Mouse (Mus musculus) midbrain, embryonic 11.5 days (tissue): ENCODE results near the gene Mrpl33. TPM values are rescaled to one million over a fixed set of nuclear protein-coding genes. Genes with fewer than 3 reads are reported as not detected.

Experiments used
- ATAC-seq: fragments of 200-750 bp; cut with Nextera tagmentation; 2 replicates; pipeline ENCODE4 v1.8.0; 2017; ENCODE audit warnings: moderate TSS enrichment, moderate library complexity; ENCODE audit not compliant: low FRiP score
- DNase-seq: peaks from one replicate; pipeline ENCODE4 v3.0.0; 2015; ENCODE audit warnings: low spot score; ENCODE audit errors: missing footprints
- H3K27ac ChIP-seq: fragments of 300-500 bp; sonication (generic); 2 replicates; pipeline ENCODE4 v1.5.1; 2014; ENCODE audit warnings: low read depth, low read length
- H3K27me3 ChIP-seq: fragments of 300-500 bp; sonication (generic); 2 replicates; pipeline ENCODE4 v1.6.1; 2014; ENCODE audit warnings: mild to moderate bottlenecking, low read length, moderate library complexity, mixed read lengths; ENCODE audit not compliant: control insufficient read depth, insufficient read depth
- H3K36me3 ChIP-seq: fragments of 300-500 bp; sonication (generic); 2 replicates; pipeline ENCODE4 v1.6.1; 2014; ENCODE audit warnings: mild to moderate bottlenecking, low read length, moderate library complexity, mixed read lengths; ENCODE audit not compliant: control insufficient read depth, insufficient read depth
- H3K4me1 ChIP-seq: fragments of 300-500 bp; sonication (generic); 2 replicates; pipeline ENCODE4 v1.6.1; 2014; ENCODE audit warnings: low read length; ENCODE audit not compliant: control insufficient read depth, insufficient read depth
- H3K4me2 ChIP-seq: fragments of 300-500 bp; sonication (generic); 2 replicates; pipeline ENCODE4 v1.6.1; 2014; ENCODE audit warnings: mild to moderate bottlenecking, moderate library complexity
- H3K4me3 ChIP-seq: fragments of 300-500 bp; sonication (generic); 2 replicates; pipeline ENCODE4 v1.5.1; 2014; ENCODE audit warnings: low read depth, low read length
- H3K9ac ChIP-seq: fragments of 300-500 bp; sonication (generic); 2 replicates; pipeline ENCODE4 v1.6.1; 2014; ENCODE audit warnings: low read length
- H3K9me3 ChIP-seq: fragments of 300-500 bp; sonication (generic); 2 replicates; pipeline ENCODE4 v1.6.1; 2016; ENCODE audit warnings: low read length; ENCODE audit not compliant: control insufficient read depth
- WGBS: fragments of 180-500 bp; shearing (Covaris S2); extraction: QIAGEN DNeasy Blood & Tissue Kit; methylation state at CpG from one replicate; pipeline ENCODE4 v1.1.7; 2014; 5-methylcytosine and 5-hydroxymethylcytosine counted together
- polyA plus RNA-seq: library from polyadenylated mRNA; unstranded; fragments of >200 nt; fragmentation: Nextera tagmentation; extraction: Ambion mirVana; gene quantifications from 2 replicates; pipeline ENCODE4 v1.2.1, GENCODE M21; 2014

Gene Mrpl33
- polyA plus RNA-seq, 1 experiment from 2014 or later = 221 TPM

DNA sequence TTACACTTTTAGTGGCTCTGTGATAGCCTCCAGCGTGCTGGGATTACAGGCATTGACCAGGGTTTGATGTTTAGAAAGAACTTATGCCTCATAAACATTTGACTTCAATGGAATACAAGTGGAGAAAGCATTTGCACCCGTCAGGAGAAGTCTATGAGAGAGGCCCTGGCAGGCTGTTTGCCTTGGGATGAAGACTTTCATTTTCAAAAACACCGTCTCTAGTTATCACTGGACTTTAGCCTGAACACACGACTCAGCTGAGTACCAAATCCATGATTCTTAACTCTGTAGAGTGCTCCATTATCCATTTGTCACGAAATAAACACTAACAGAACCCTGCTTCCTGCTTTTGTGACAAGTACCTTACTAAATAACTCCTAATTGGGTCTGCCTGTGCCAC, 73.2 kb downstream of the Mrpl33 start:
- no peaks in the 10 kb centered on the region for H3K4me1 ChIP-seq
- H3K27ac ChIP-seq = no peak overlapping the region
- H3K27me3 ChIP-seq = no peaks in the 10 kb centered on the region
- H3K9me3 ChIP-seq = no peaks in the 10 kb centered on the region
- no peak overlapping the region for H3K4me3 ChIP-seq
- 77% methylated on average over 5 of the region's 5 CpGs for WGBS
- no peak overlapping the region for H3K9ac ChIP-seq
- no peaks in the 10 kb centered on the region for H3K36me3 ChIP-seq
- ATAC-seq (no peak), DNase-seq (no peak)
- H3K4me2 ChIP-seq = no peak overlapping the region

DNA sequence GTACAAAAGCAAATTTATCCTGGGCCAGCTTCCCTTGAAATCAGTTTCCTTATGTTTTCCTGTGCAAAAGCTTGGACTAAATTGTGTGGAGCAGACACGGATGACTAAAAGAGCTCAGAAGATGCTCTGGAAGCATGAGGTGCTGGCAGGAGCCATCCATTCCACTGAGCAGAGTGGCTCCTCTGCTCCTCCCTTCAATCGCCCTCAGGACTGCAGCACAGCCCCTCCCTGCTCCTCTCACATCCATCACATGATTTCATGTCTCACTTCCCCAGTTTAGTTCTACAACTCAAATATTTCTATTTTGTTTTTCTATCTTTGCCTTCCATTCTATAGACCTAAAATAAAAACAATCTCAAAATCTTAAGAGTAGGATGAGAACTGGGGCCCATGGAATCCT, 74.4 kb downstream of the Mrpl33 start:
- no peak for ATAC-seq
- Histone ChIP-seq H3K9me3 (no peaks in the 10 kb centered on the region), H3K4me3 (no peak overlapping the region), H3K4me2 (no peak overlapping the region), H3K27ac (no peak overlapping the region), H3K9ac (no peak overlapping the region), H3K27me3 (no peaks in the 10 kb centered on the region), H3K4me1 (no peaks in the 10 kb centered on the region), H3K36me3 (no peaks in the 10 kb centered on the region)
- 70% methylated on average over 2 of the region's 2 CpGs for WGBS
- no peak for DNase-seq

DNA sequence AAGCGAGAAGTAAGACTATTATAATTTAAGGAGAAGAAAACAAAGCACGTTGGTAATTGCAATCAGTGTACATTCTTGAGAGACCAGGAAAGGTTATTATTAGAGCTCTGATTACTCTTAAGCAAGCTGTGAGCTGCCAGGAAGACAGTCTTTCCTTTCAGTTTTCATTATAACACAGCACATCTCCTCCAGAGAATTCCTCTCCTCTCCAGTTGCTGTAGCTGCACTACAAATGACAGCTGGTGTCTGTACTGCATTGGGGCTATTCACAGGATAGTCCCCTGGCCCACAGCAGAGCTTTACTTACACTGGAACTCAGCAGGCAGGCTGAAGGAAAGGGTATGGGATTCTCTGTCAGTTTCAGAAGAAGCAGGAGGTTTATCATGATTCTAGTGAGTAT, 76.7 kb downstream of the Mrpl33 start:
- H3K4me2 ChIP-seq = no peak overlapping the region
- H3K36me3 ChIP-seq = no peaks in the 10 kb centered on the region
- H3K4me3 ChIP-seq = no peak overlapping the region
- ATAC-seq (no peak), DNase-seq (no peak)
- H3K9ac ChIP-seq = no peak overlapping the region
- no peaks in the 10 kb centered on the region for H3K9me3 ChIP-seq
- 89% methylated on average over 2 of the region's 2 CpGs for WGBS
- no peaks in the 10 kb centered on the region for H3K27me3 ChIP-seq
- H3K4me1 ChIP-seq = no peaks in the 10 kb centered on the region
- H3K27ac ChIP-seq = no peak overlapping the region

DNA sequence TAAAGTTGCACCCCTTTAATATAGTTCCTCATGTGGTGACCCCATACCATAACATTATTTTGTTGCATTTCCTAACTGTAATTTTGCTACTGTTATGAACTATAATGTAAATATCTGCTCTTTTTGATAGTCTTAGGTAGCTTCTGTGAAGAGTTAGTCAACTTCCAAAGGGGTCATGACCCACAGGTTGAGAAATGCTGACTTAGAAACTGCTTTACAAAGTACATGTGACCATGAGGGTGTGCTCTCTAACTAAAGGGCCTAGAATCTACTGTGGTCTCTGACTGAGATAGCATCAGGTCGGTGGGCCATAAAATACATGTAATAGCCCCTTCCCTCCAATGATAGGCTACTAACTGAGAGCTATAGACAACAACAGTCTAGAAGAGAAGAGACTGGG, 81.3 kb downstream of the Mrpl33 start:
- Histone ChIP-seq H3K9me3 (no peaks in the 10 kb centered on the region), H3K4me3 (no peak overlapping the region), H3K27ac (no peak overlapping the region), H3K4me1 (no peaks in the 10 kb centered on the region), H3K4me2 (no peak overlapping the region), H3K9ac (no peak overlapping the region), H3K27me3 (no peaks in the 10 kb centered on the region), H3K36me3 (no peaks in the 10 kb centered on the region)
- 85% methylated on average over 1 of the region's 1 CpGs for WGBS
- DNase-seq = no peak
- no peak for ATAC-seq

DNA sequence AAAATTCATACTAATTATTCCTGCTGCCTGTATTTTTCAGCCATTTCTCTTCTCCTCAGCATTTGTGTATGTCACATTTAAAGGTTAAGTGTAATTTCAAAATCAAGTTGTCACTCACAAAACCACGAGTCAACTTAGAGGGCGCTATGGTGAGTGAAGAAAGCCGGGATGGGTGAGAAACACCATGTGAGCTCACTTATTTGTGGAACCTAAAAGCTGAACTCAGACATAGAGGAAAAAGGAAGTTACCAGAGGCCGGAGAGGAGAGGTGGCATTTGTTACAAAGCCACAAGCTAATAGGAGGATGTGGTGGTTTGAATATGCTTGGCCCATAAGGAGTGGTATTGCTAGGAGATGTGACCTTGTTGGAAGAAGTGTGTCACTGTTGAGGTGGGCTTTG, 83.4 kb downstream of the Mrpl33 start:
- DNase-seq = no peak
- H3K4me3 ChIP-seq = no peak overlapping the region
- no peak for ATAC-seq
- H3K9me3 ChIP-seq = no peaks in the 10 kb centered on the region
- H3K4me1 ChIP-seq = no peaks in the 10 kb centered on the region
- no peak overlapping the region for H3K4me2 ChIP-seq
- WGBS = 85% methylated on average over 4 of the region's 4 CpGs
- H3K27me3 ChIP-seq = no peaks in the 10 kb centered on the region
- no peaks in the 10 kb centered on the region for H3K36me3 ChIP-seq
- no peak overlapping the region for H3K27ac ChIP-seq
- H3K9ac ChIP-seq = no peak overlapping the region

DNA sequence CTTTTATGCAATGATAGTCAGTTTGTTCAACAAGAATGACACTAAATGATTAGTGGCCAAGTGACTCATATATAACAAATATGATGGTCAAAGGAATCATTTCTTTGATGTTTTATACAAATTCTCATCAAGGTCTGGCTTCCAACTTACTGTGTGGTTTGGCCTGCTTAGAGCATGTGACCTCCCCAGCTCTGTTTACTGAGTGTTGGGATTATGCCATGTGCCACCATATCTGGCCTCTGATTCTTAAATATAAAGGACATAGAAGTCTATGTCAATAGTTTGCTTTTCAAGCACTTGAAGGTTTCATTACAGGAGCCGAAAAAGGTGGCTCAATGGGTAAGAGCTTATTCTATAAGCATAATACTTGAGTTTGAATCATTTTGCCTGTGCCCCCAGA, 85.6 kb downstream of the Mrpl33 start:
- ATAC-seq (no peak), DNase-seq (no peak)
- H3K4me2 ChIP-seq = no peak overlapping the region
- no peaks in the 10 kb centered on the region for H3K4me1 ChIP-seq
- no peaks in the 10 kb centered on the region for H3K27me3 ChIP-seq
- H3K9ac ChIP-seq = no peak overlapping the region
- H3K9me3 ChIP-seq = no peaks in the 10 kb centered on the region
- no peak overlapping the region for H3K27ac ChIP-seq
- no peak overlapping the region for H3K4me3 ChIP-seq
- no peaks in the 10 kb centered on the region for H3K36me3 ChIP-seq
- WGBS = 97% methylated on average over 1 of the region's 1 CpGs

DNA sequence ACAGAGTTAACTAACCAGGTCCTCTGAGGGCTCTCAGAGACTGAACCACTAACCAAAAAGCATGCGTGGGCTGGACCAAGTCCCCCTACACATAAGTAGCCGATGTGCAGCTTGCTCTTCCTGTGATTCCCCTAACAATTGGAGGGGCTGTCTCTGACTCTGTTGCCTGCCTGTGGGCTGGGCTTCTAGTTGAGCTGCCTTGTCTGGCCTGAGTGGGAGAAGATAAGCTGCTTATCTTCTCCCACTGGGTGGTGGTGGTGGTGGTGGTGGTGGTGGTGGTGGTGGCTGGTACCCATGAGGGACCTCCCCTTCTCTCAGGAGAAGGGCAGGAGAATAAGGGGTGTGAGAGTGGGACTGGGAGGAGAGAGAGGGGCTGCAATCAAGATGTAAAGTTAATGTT, 89.3 kb downstream of the Mrpl33 start:
- ATAC-seq = no peak
- Histone ChIP-seq H3K4me2 (no peak overlapping the region), H3K9ac (no peak overlapping the region), H3K27ac (no peak overlapping the region), H3K4me1 (no peaks in the 10 kb centered on the region), H3K4me3 (no peak overlapping the region), H3K27me3 (no peaks in the 10 kb centered on the region), H3K9me3 (no peaks in the 10 kb centered on the region), H3K36me3 (no peaks in the 10 kb centered on the region)
- WGBS = 45% methylated on average over 2 of the region's 2 CpGs
- DNase-seq = no peak

DNA sequence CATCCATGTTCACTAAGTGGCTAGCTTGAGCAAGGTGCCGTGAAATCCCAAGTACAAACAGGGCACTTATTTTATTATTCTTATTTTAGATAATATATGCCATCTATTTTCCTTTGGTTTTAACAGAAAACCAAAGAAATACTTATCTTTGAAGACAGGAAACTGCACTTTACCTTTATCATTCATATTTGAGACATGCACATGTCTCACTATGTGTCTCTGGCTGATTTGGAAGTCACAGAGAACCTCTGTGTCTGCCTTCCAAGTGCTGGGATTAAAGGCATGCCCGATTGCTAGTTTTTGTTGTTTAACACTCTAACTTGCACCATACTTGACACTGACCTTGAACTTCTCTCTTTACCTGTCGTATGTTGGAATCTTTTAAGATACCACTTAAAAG, 91.2 kb downstream of the Mrpl33 start:
- no peaks in the 10 kb centered on the region for H3K9me3 ChIP-seq
- H3K36me3 ChIP-seq = no peaks in the 10 kb centered on the region
- H3K9ac ChIP-seq = no peak overlapping the region
- H3K27ac ChIP-seq = no peak overlapping the region
- H3K4me2 ChIP-seq = no peak overlapping the region
- ATAC-seq = no peak
- DNase-seq = no peak
- WGBS = 89% methylated on average over 3 of the region's 3 CpGs
- no peaks in the 10 kb centered on the region for H3K4me1 ChIP-seq
- no peaks in the 10 kb centered on the region for H3K27me3 ChIP-seq
- H3K4me3 ChIP-seq = no peak overlapping the region

DNA sequence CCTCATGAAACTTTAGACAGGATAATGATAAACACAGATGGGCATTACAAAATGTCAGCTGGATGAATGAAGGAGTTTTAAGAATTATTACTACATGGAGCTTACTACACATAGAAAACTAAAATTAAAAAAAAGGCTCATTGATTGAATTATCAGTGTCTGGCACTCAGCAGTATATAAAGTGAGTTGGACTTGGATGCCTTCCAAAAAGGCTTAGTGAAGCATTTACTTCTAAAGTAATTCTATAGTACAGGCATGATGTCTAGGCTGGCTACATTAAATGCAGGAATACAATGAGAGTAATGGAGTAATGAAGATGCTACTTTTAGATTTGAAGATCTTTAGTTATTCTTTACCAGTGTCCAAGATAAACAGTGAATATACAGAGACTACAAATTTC, 96.5 kb downstream of the Mrpl33 start:
- Histone ChIP-seq H3K9me3 (no peaks in the 10 kb centered on the region), H3K27ac (no peak overlapping the region), H3K36me3 (no peaks in the 10 kb centered on the region), H3K4me3 (no peak overlapping the region), H3K27me3 (no peaks in the 10 kb centered on the region), H3K4me1 (no peaks in the 10 kb centered on the region), H3K9ac (no peak overlapping the region), H3K4me2 (no peak overlapping the region)
- no peak for DNase-seq
- no peak for ATAC-seq
